Mouse (Mus musculus) brain, embryonic 14.5 days (tissue): ENCODE data around the gene Bnc1. TPM values are rescaled to one million over a fixed set of nuclear protein-coding genes. Genes with fewer than 3 reads are reported as not detected.

Experiments used
- DNase-seq: peaks from one replicate; pipeline ENCODE4 v3.0.0-alpha.2; 2011; ENCODE audit warnings: low read depth
- CTCF ChIP-seq: fragments of 200-500 bp; IDR thresholded peaks from 2 replicates; pipeline ENCODE4 v1.5.1; 2012; ENCODE audit warnings: inconsistent platforms, mild to moderate bottlenecking, moderate library complexity, borderline replicate concordance; ENCODE audit not compliant: insufficient read depth, insufficient read length; ENCODE audit errors: extremely low read depth
- POLR2A ChIP-seq: fragments of 200-500 bp; IDR thresholded peaks from 2 replicates; pipeline ENCODE4 v1.6.1; 2012; ENCODE audit warnings: mild to moderate bottlenecking, inconsistent platforms, borderline replicate concordance; ENCODE audit not compliant: poor library complexity, insufficient read depth, insufficient read length, severe bottlenecking; ENCODE audit errors: extremely low read depth
- polyA plus RNA-seq: library from polyadenylated mRNA; depleted of rRNA; stranded (reverse); fragments of >200 nt; gene quantifications from 2 replicates; pipeline ENCODE4 v1.2.3, GENCODE M21; 2012; rRNA removed

Bnc1 gene
- polyA plus RNA-seq, 1 experiment = 0.56 TPM

- no peak for DNase-seq
These were observed 70.6 kb downstream of the Bnc1 start for GRCm38 (mm10) chr7:81921379-81921952.

GRCm38 (mm10) chr7:81920314-81920713 is 71.8 kb downstream of the Bnc1 start:
- TF ChIP-seq CTCF = no peak
- no peak for TF ChIP-seq POLR2A
- DNase-seq = no peak

More at GRCm38 (mm10) chr7:81921379-81921952, 70.6 kb downstream of the Bnc1 start:
- TF ChIP-seq POLR2A (no peak), CTCF (no peak)

- peak; percentile 14 for DNase-seq
- TF ChIP-seq POLR2A (no peak), CTCF (no peak)
These were observed 73.8 kb downstream of the Bnc1 start for GRCm38 (mm10) chr7:81918316-81918715.

Other genes starting within 250 kb of the Bnc1 start
- gene Ramac, start 229.4 kb downstream of the Bnc1 start, polyA plus RNA-seq = 59.7 and 63.1 TPM in 2 replicates
- 38.1 and 50.0 TPM in 2 replicates for gene 3110040N11Rik, start 202.8 kb downstream of the Bnc1 start, polyA plus RNA-seq
- 79.3 and 82.9 TPM in 2 replicates for gene Btbd1, start 162.9 kb downstream of the Bnc1 start, polyA plus RNA-seq
- not detected in 2 replicates for gene Gm10160, start 136.5 kb downstream of the Bnc1 start, polyA plus RNA-seq
- gene Tm6sf1, start 133.3 kb downstream of the Bnc1 start, polyA plus RNA-seq = 16.7 and 19.0 TPM in 2 replicates
- 57.6 and 82.6 TPM in 2 replicates for gene Hdgfl3, start 57.8 kb downstream of the Bnc1 start, polyA plus RNA-seq
- 28.3 and 37.9 TPM in 2 replicates for gene Sh3gl3, start 181.5 kb upstream of the Bnc1 start, polyA plus RNA-seq